Mouse (Mus musculus) urinary bladder, postnatal 10 days (tissue): Measurements from ENCODE around the gene Gm28044.
"Not testable (repeated sequence)": the region's sequence is repeated elsewhere in the genome, so short reads cannot be mapped to it uniquely, and the experiment has no call there.

Experiments used
- DNase-seq: peaks from one replicate; pipeline ENCODE4 v3.0.0; 2022; ENCODE audit warnings: low spot score

Gm28044 gene

DNA sequence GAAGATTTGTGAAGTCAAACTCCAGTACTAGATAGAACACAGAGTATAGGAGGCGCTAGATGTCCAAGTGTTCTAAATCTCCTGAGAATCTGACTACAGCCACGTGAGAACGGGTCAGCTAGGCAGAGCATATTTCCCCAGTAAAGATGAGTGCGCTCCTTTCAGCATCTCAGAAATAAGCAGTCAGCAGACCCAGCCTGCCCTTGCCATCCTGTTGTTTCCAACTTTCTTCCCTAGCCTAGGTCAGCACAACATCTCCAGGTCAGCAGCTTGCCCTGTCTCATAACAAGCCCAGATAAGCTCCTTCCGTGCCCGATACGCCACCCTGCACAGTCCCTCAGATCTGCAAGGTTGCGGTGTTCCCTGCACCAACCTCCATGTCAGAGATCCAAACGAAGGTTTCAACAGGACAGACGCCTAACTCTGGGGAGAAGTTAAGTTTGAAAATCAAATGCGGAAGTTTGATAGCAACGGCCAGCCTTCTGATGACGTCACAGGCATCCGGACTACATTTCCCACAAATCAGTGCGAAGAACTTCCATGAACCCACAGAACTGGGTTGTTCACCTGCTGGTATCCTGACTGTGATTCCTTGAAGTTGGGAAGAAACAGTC is at the start of gene Gm28044, which contains the start of gene Zfp953:
TSS of gene Gm28044 (minus strand) at position 406 of the 614 bp plus-strand sequence.
TSS of gene Zfp953 (minus strand) at position 475 of the 614 bp plus-strand sequence.
- DNase-seq: peak; percentile 60

DNA sequence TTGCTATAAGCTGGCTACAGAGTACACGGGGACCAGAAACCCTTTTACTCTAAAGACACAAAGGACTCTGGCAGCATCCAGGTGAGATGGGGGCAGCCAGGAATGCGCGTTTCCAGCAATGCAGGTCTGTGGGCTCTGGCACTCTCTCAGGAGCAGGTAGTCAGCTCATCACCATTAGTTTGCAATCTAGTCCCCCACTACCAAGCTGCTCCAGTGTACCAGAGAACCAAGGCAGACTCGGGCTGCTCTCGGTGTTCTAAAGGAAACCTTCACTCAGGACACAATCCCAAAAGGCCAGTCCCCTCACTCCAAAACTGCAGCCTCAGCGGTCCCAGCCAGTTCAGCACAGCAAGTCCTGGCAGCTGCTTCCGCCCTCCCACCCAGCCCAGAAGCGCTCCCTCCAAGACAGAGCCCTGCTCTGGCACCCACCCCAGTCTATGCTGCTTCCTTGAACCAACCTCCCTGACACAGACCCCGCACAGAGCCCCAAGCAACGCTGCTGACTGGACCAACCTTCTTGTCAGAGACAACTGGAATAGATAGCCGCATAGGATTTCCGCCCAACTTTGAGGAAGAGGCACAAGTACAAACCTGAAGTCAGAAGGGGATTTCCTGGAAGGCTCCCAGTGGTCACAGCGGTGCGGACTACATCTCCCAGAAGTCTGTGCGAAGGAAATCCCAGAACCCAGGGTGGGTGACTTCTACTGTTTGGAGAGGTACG is 39.0 kb upstream of the Gm28044 start, which contains the start of gene Zfp429:
TSS of gene Zfp429 (minus strand) at position 637 of the 721 bp plus-strand sequence.
- DNase-seq: not testable (repeated sequence)

DNA sequence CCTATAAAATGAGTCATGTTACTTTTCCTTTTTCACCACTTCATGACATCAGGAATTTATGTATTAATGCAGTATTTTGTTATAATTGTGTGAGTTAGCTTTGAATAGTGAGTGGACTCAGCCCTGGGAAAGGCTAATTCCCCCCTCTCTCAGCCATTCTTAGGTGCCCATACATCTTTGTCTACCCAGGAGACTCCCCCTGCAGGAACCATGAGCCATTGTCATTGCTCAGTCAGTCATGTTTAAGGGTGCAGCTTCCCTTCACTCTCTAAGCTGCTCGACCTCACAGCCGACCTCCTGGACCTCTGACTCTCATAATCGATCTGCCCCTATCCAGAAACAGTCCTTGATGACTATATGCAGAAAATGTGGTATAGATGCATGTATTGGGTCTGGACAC is 15.9 kb upstream of the Gm28044 start:
- not testable (repeated sequence) for DNase-seq

DNA sequence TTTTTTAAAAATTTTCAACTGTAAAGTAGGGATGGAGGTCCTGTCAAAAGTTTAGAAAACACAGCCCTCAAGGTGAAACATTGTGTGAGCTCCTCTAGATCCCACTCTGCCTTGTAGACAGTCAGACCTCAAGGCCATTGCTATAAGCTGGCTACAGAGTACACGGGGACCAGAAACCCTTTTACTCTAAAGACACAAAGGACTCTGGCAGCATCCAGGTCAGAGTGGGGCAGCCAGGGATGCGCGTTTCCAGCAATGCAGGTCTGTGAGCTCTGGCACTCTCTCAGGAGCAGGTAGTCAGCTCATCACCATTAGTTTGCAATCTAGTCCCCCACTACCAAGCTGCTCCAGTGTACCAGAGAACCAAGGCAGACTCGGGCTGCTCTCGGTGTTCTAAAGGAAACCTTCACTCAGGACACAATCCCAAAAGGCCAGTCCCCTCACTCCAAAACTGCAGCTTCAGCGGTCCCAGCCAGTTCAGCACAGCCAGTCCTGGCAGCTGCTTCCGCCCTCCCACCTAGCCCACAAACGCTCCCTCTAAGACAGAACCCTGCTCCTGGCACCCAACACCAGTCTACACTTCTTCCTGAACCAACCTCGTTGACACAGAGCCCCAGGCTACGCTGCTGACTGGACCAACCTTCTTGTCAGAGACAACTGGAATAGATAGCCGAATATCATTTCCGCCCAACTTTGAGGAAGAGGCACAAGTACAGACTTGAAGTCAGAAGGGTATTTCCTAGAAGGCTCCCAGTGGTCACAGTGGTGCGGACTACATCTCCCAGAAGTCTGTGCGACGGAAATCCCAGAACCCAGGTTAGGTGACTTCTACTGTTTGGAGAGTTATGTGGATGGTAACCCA is 14.9 kb upstream of the Gm28044 start, which contains the start of the genes Gm28041 and Zfp456:
TSS of gene Gm28041 (minus strand) at position 684 of the 862 bp plus-strand sequence.
TSS of gene Zfp456 (minus strand) at position 761 of the 862 bp plus-strand sequence.
- DNase-seq: not testable (repeated sequence)

DNA sequence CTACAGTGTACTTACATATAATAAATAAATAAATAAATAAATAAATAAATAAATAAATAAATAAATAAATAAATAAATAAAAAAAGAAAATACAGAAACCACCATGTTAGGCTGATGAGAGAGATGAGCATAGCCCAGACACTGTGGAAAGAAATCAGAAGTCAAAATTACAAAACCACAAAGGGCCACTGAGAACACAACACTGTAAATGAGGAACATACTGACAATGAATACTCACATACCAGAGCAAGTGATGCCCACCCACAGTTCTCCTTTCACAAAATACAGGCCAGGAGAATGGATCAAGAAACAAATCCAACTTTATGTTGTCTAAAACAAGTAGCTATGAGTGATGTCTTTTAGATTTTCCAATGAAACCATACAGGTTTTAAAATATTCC is 8.5 kb downstream of the Gm28044 start:
- no peak for DNase-seq

DNA sequence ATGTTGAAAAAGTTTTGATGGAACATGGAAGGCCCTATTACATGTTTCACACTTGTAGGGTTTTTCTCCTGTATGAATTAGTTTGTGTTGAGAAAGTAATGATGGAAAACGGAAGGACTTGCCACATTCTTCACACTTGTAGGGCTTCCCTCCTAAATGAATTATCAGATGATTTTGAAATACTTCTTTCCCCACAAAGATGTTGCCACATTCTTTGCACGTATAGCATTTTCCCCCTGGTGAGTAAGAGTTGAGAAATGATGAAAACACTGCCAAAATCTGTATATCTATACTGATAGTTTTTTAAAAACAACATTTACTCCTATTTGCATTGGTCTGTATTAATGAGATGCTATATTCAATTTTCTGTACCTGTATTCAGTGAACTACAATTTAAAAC is 16.9 kb downstream of the Gm28044 start:
- no peak for DNase-seq

DNA sequence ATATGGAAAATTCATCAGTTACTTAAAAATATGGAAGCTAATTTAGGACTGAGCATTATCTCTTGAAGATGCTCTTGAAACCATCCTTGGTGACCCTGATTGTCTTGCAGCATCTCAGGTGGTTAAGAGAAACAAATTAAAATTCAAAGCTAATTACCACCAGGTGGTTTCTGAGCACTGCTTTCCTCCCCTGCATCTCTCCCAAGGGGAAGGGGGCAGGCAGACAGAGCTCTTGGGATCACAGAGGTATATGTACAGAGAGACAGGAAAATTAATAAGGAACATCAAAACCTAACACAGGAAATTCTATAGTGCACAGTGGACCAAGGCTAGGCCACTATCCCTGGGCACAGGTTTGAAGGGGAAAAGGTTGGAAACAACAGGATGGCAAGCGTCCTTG is 27.5 kb downstream of the Gm28044 start:
- no peak for DNase-seq

DNA sequence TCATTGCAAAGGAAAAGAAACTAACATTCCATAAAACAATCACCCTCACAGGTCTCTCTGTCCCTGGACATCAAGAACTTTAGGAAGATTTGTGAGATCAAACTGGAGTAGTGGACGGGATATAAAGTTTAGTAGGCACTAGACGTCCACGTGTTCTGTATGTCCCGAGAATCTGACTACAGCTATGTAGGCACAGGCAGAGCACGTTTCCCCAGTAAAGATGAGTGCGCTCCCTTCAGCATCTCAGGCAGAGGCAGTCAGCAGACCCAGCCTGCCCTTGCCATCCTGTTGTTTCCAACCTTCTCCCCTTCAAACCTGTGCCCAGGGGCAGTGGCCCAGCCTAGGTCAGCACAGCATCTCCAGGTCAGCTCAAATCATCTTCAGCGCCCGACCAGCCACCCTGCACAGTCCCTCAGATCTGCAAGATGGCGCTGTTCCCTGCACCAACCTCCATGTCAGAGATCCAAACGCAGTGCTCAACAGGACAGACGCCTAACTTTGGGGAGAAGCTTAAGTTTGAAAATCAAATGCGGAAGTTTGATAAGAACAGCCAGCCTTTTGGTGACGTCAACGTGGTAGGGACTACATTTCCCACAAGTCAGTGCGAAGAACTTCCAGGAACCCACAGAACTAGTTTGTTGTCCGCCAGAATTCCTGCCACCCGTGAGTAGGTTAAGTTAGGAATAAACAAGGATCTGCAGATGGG is 28.2 kb downstream of the Gm28044 start, which contains the start of gene Zfp595:
TSS of gene Zfp595 (minus strand) at position 552 of the 706 bp plus-strand sequence.
- peak; percentile 24 for DNase-seq

DNA sequence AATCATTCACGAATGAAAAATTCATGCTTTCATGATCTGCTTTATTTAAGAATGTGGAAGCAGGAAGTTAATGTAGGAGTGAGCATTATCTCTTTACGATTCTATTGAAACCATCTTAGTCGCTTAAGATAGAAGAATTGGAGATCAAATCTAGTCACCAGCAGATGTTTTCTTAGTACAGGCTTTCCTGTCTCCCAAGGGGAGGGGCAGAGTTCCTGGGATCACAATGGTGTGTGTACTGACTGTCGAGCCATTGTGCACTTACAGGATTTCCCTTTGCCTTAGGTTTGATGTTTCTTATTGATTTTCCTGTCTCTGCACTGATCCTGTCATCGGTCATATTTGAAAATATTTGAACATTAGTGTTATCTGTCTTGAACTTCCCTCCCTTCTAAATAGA is 53.6 kb downstream of the Gm28044 start:
- no peak for DNase-seq

DNA sequence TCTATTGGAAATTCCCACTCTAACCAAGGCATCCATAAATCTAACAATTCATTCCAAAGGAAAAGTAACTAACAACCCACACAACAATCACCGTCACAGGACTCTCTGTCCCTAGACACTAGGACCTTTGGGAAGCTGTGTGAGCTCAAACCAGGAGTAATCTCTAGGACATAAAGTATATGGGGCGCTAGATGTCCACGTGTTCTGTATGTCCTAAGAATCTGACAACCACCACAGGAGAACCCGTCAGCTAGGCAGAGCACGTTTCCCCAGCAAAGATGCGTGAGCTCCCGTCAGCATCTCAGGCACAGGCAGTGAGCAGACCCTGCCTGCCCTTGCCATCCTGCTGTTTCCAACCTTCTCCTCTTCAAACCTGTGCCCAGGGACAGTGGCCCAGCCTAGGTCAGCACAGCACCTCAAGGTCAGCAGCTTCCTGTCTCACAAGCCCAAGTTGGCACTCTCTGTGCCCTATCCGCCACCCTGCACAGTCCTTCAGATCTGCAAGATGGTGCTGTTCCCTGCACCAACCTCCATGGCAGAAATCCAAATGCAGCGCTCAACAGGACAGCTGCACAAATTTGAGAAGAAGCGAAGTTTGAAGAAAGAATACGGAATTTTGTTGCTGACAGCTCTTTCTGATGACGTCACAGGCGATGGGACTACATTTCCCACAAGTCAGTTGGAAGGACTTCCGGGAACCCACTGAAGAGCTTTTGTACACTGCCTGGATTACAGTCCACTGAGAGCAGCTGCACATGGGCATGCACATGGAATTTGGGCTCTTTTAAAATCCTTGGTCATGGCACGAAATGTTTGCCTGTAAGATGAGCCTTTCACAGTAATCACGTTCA is 54.3 kb downstream of the Gm28044 start, which contains the start of gene Zfp457:
TSS of gene Zfp457 (minus strand) at position 664 of the 851 bp plus-strand sequence.
- peak; percentile 38 for DNase-seq

DNA sequence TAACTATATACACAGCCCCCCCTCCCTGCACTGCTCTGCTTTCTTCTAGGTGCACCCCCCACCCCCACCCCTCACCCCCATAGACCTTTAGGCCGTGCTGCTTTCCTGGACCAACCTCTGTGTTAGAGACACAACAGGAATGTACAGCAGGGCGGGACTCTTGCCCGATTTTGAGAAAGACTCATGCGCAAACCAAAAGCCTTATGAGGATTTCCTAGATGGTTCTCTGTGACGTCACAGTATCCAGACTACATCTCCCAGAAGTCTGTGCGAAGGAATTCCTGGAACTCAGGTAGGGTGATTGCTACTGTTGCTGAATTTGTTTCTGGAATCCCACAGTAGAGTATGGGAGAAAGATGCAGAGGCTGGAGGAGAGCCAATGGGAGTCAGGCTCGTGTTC is 82.0 kb downstream of the Gm28044 start, which contains the start of gene Zfp458:
TSS of gene Zfp458 (minus strand) at position 153 of the 400 bp plus-strand sequence.
- no peak for DNase-seq

DNA sequence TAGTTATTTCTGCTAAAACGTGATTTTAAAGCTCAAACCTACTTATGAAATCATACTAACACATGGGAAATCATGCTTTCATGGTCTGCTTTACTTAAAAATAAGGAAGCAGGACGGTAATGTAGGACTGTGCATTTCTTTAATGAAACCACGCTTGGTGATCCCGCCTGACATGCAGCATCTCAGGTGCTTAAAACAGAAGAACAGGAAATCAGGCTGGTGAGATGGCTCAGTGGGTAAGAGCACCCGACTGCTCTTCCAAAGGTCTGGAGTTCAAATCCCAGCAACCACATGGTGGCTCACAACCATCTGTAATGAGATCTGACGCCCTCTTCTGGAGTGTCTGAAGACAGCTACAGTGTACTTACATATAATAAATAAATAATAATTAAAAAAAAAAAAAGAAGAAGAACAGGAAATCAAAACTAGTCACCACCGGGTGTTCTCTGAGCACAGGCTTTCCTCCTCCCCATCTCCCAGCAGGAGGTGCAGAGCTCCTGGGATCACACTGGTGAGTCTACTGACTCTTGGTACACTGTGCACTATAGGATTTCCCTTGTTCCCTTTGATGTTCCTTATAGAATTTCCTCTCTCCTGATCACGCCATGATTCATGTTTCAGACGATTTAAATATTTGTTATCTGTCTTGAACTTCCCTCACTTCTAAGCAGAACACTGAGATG is 90.8 kb downstream of the Gm28044 start:
- DNase-seq: not testable (repeated sequence)

DNA sequence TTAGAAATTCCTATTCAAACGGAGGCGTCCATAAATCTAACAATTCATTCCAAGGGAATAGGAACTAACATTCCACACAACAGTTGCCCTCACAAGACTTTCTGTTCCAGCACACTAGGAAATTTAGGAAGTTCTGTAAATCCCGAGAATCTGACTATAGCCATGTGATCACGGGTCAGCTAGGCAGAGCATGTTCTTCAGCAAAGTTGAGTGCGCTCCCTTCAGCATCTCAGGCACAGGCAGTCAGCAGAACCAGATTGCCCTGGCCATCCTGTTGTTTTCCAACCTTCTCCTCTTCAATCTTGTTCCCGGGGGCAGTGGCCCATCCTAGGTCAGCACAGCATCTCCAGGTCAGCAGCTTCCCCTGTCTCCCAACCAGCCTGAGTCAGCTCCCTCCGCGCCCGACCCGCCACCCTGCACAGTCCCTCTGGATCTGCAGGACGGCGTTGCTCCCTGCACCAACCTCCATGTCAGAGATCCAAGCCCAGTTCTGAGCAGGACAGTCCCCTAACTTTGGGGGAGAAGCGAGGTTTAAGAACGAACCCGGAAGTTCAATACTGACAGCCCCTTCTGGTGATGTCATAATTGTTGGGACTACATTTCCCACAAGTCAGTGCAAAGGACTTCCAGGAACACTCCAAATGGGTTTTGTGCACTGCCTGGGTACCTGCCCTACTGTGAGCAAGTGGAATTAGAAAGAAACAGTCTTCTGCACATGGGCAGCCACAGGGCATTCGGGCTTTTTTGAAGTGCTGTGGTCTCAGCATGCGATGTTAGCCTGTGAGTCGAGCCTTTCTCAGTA is 91.6 kb downstream of the Gm28044 start:
- no peak for DNase-seq
